Comparison of ENCODE assay signal across 8 mouse cellular contexts in genomic region chr8:71340625-71341024, GRCm38 (mm10). TPM values are rescaled to one million over a fixed set of nuclear protein-coding genes. Genes with fewer than 3 reads are reported as not detected.
DNase-seq lines count a peak whose midpoint lies in the region; ATAC-seq and TF ChIP-seq lines count a peak whose summit lies in the region.

No protein-coding gene starts in this region.

- no peak overlapping the region for H3K9ac ChIP-seq in hindbrain, postnatal 0 days (replicated peaks; ENCODE audit: low read length)
- no peak overlapping the region for H3K9ac ChIP-seq in hindbrain, embryonic 14.5 days
- no peak overlapping the region for H3K9ac ChIP-seq in hindbrain, embryonic 13.5 days

- no peak overlapping the region for H3K4me3 ChIP-seq in hindbrain, postnatal 0 days (ENCODE audit: low read length)
- H3K4me3 ChIP-seq in hindbrain, embryonic 14.5 days (replicated peaks; ENCODE audit: low read length), result no peak overlapping the region
- no peak overlapping the region for H3K4me3 ChIP-seq in E14TG2a.4 (replicated peaks; ENCODE audit: low read length)
- H3K4me3 ChIP-seq in bone marrow, adult 2 months (replicated peaks; ENCODE audit: control insufficient read depth, low read depth, low read length), result no peak overlapping the region
- H3K4me3 ChIP-seq in hindbrain, embryonic 13.5 days, result no peak overlapping the region

- no peak for ATAC-seq in hindbrain, postnatal 0 days
- no peak for ATAC-seq in hindbrain, embryonic 14.5 days (ENCODE audit: low FRiP score)
- no peak for ATAC-seq in monocyte, adult 5-6 weeks (replicated peaks; ENCODE audit: insufficient number of reproducible peaks, low FRiP score, low TSS enrichment, poor library complexity, severe bottlenecking)
- no peak for ATAC-seq in hindbrain, embryonic 13.5 days (ENCODE audit: low FRiP score)

- H3K27ac ChIP-seq in hindbrain, postnatal 0 days, result no peak overlapping the region
- H3K27ac ChIP-seq in hindbrain, embryonic 14.5 days, result no peak overlapping the region
- no peak overlapping the region for H3K27ac ChIP-seq in bone marrow, adult 2 months (ENCODE audit: control insufficient read depth, insufficient read depth, low read depth, low read length, poor library complexity)
- H3K27ac ChIP-seq in hindbrain, embryonic 13.5 days, result no peak overlapping the region

- peak; percentile 57 for TF ChIP-seq CTCF in hindbrain, postnatal 0 days (IDR thresholded peaks at IDR 0.05; ENCODE audit: low read depth)
- peak; percentile 63 for TF ChIP-seq CTCF in E14TG2a.4 (conservative IDR thresholded peaks at IDR 0.05; ENCODE audit: low read length)
- peak; percentile 56; the same call in 1 of the 2 replicates for TF ChIP-seq CTCF in bone marrow, adult 2 months (IDR thresholded peaks at IDR 0.05; ENCODE audit: control insufficient read depth, insufficient read depth, low read length)

- WGBS in hindbrain, postnatal 0 days, result 74% methylated on average over 5 of the region's 5 CpGs
- 79% methylated on average over 5 of the region's 5 CpGs for WGBS in hindbrain, embryonic 14.5 days
- WGBS in bone marrow, adult 2 months, result 90% methylated on average over 5 of the region's 5 CpGs
- WGBS in hindbrain, embryonic 13.5 days, result 79% methylated on average over 5 of the region's 5 CpGs

- no peaks in the 10 kb centered on the region for H3K4me1 ChIP-seq in hindbrain, postnatal 0 days (ENCODE audit: insufficient read depth, low read length)
- no peaks in the 10 kb centered on the region for H3K4me1 ChIP-seq in hindbrain, embryonic 14.5 days (replicated peaks; ENCODE audit: control insufficient read depth, insufficient read depth, low read length)
- H3K4me1 ChIP-seq in E14TG2a.4 (replicated peaks; ENCODE audit: low read depth, low read length), result no peaks in the 10 kb centered on the region
- no peaks in the 10 kb centered on the region; the same call in 1 of the 2 replicates for H3K4me1 ChIP-seq in bone marrow, adult 2 months (ENCODE audit: control insufficient read depth, insufficient read depth, low read length)
- no peaks in the 10 kb centered on the region for H3K4me1 ChIP-seq in hindbrain, embryonic 13.5 days (replicated peaks)

- TF ChIP-seq POLR2A in bone marrow, adult 2 months (IDR thresholded peaks at IDR 0.05; ENCODE audit: borderline replicate concordance, control insufficient read depth, low read depth, low read length), result no peak

- H3K9me3 ChIP-seq in hindbrain, postnatal 0 days (ENCODE audit: low read length), result no peaks in the 10 kb centered on the region
- no peaks in the 10 kb centered on the region for H3K9me3 ChIP-seq in hindbrain, embryonic 14.5 days (ENCODE audit: control insufficient read depth, low read length)
- H3K9me3 ChIP-seq in E14TG2a.4 (ENCODE audit: low read length), result no peaks in the 10 kb centered on the region
- no peaks in the 10 kb centered on the region for H3K9me3 ChIP-seq in hindbrain, embryonic 13.5 days

- H3K4me2 ChIP-seq in hindbrain, postnatal 0 days (ENCODE audit: low read depth, low read length), result no peak overlapping the region
- no peak overlapping the region for H3K4me2 ChIP-seq in hindbrain, embryonic 14.5 days (replicated peaks)
- H3K4me2 ChIP-seq in hindbrain, embryonic 13.5 days, result no peak overlapping the region

- peak; percentile 43 for DNase-seq in hindbrain, postnatal 0 days (ENCODE audit: low spot score)
- no peak for DNase-seq in hindbrain, embryonic 14.5 days (ENCODE audit: low spot score)
- peak; percentile 57 for DNase-seq in kidney, adult 9 months
- DNase-seq in retina, embryonic 14.5 days (ENCODE audit: low spot score), result peak; percentile 71

- H3K36me3 ChIP-seq in hindbrain, postnatal 0 days (ENCODE audit: insufficient read depth, low read length), result peaks cover 38% of the 10 kb centered on the region
- peaks cover 70% of the 10 kb centered on the region for H3K36me3 ChIP-seq in hindbrain, embryonic 14.5 days (replicated peaks; ENCODE audit: control insufficient read depth, insufficient read depth)
- peaks cover 80% of the 10 kb centered on the region for H3K36me3 ChIP-seq in E14TG2a.4 (ENCODE audit: insufficient read depth, low read length)
- H3K36me3 ChIP-seq in hindbrain, embryonic 13.5 days, result peaks cover 83% of the 10 kb centered on the region

- H3K27me3 ChIP-seq in hindbrain, postnatal 0 days (ENCODE audit: insufficient read depth, low read length), result no peaks in the 10 kb centered on the region
- H3K27me3 ChIP-seq in hindbrain, embryonic 14.5 days (ENCODE audit: control insufficient read depth, insufficient read depth, low read length), result no peaks in the 10 kb centered on the region
- no peaks in the 10 kb centered on the region for H3K27me3 ChIP-seq in E14TG2a.4 (ENCODE audit: insufficient read depth, low read length)
- H3K27me3 ChIP-seq in hindbrain, embryonic 13.5 days, result no peaks in the 10 kb centered on the region

RNA-seq across cellular contexts. Expression of gene Use1, which starts 26.0 kb away (rescaled TPM):
- 116 and 119 TPM in 2 replicates for total RNA-seq in hindbrain, postnatal 0 days (2014; rRNA removed)
- polyA plus RNA-seq in hindbrain, postnatal 0 days (2015; fragmentation: Nextera tagmentation; extraction: Ambion mirVana), result 123 and 129 TPM in 2 replicates
- polyA plus RNA-seq in hindbrain, embryonic 14.5 days (2014; fragmentation: Nextera tagmentation; extraction: Ambion mirVana), result 112 and 126 TPM in 2 replicates
- 75.6 and 139 TPM in 2 replicates for polyA plus RNA-seq in bone marrow, adult 2 months (2011; ENCODE audit: insufficient read depth, insufficient read length, low replicate concordance, missing spikeins)
- total RNA-seq in monocyte, adult 5-6 weeks (2017), result 172 to 275 TPM (median 266 TPM) in 3 replicates
- 109 and 112 TPM in 2 replicates for polyA plus RNA-seq in hindbrain, embryonic 13.5 days (2015; fragmentation: Nextera tagmentation; extraction: Ambion mirVana)

RNA-seq across cellular contexts. Expression of gene Ocel1, which starts 30.5 kb away (rescaled TPM):
- total RNA-seq in hindbrain, postnatal 0 days (2014; rRNA removed), result 11.8 and 12.3 TPM in 2 replicates
- polyA plus RNA-seq in hindbrain, postnatal 0 days (2015; fragmentation: Nextera tagmentation; extraction: Ambion mirVana), result 5.0 and 5.8 TPM in 2 replicates
- 4.8 and 5.0 TPM in 2 replicates for polyA plus RNA-seq in hindbrain, embryonic 14.5 days (2014; fragmentation: Nextera tagmentation; extraction: Ambion mirVana)
- 7.9 and 10.1 TPM in 2 replicates for polyA plus RNA-seq in bone marrow, adult 2 months (2011; ENCODE audit: insufficient read depth, insufficient read length, low replicate concordance, missing spikeins)
- 11.9 to 24.2 TPM (median 16.3 TPM) in 3 replicates for total RNA-seq in monocyte, adult 5-6 weeks (2017)
- 4.6 and 6.2 TPM in 2 replicates for polyA plus RNA-seq in hindbrain, embryonic 13.5 days (2015; fragmentation: Nextera tagmentation; extraction: Ambion mirVana)

RNA-seq across cellular contexts. Expression of gene Nr2f6, which starts 41.1 kb away (rescaled TPM):
- total RNA-seq in hindbrain, postnatal 0 days (2014; rRNA removed), result 127 and 129 TPM in 2 replicates
- 33.8 and 34.1 TPM in 2 replicates for polyA plus RNA-seq in hindbrain, postnatal 0 days (2015; fragmentation: Nextera tagmentation; extraction: Ambion mirVana)
- 35.9 and 37.5 TPM in 2 replicates for polyA plus RNA-seq in hindbrain, embryonic 14.5 days (2014; fragmentation: Nextera tagmentation; extraction: Ambion mirVana)
- 9.5 and 17.5 TPM in 2 replicates for polyA plus RNA-seq in bone marrow, adult 2 months (2011; ENCODE audit: insufficient read depth, insufficient read length, low replicate concordance, missing spikeins)
- 3.4 to 11.6 TPM (median 9.4 TPM) in 3 replicates for total RNA-seq in monocyte, adult 5-6 weeks (2017)
- polyA plus RNA-seq in hindbrain, embryonic 13.5 days (2015; fragmentation: Nextera tagmentation; extraction: Ambion mirVana), result 20.2 and 21.3 TPM in 2 replicates

RNA-seq across cellular contexts. Expression of gene Ushbp1, which starts 55.0 kb away (rescaled TPM):
- 2.9 and 4.8 TPM in 2 replicates for total RNA-seq in hindbrain, postnatal 0 days (2014; rRNA removed)
- 5.1 and 5.3 TPM in 2 replicates for polyA plus RNA-seq in hindbrain, postnatal 0 days (2015; fragmentation: Nextera tagmentation; extraction: Ambion mirVana)
- polyA plus RNA-seq in hindbrain, embryonic 14.5 days (2014; fragmentation: Nextera tagmentation; extraction: Ambion mirVana), result 4.7 and 6.0 TPM in 2 replicates
- polyA plus RNA-seq in bone marrow, adult 2 months (2011; ENCODE audit: insufficient read depth, insufficient read length, low replicate concordance, missing spikeins), result 7.2 and 15.9 TPM in 2 replicates
- 0.10 TPM in 1 of 3 replicates, not detected in the others for total RNA-seq in monocyte, adult 5-6 weeks (2017)
- 6.2 and 7.1 TPM in 2 replicates for polyA plus RNA-seq in hindbrain, embryonic 13.5 days (2015; fragmentation: Nextera tagmentation; extraction: Ambion mirVana)

RNA-seq across cellular contexts. Expression of gene Babam1, which starts 56.0 kb away (rescaled TPM):
- 75.6 and 103 TPM in 2 replicates for total RNA-seq in hindbrain, postnatal 0 days (2014; rRNA removed)
- polyA plus RNA-seq in hindbrain, postnatal 0 days (2015; fragmentation: Nextera tagmentation; extraction: Ambion mirVana), result 94.7 and 95.0 TPM in 2 replicates
- 88.2 and 89.7 TPM in 2 replicates for polyA plus RNA-seq in hindbrain, embryonic 14.5 days (2014; fragmentation: Nextera tagmentation; extraction: Ambion mirVana)
- polyA plus RNA-seq in bone marrow, adult 2 months (2011; ENCODE audit: insufficient read depth, insufficient read length, low replicate concordance, missing spikeins), result 45.8 and 70.5 TPM in 2 replicates
- 49.7 to 68.7 TPM (median 61.4 TPM) in 3 replicates for total RNA-seq in monocyte, adult 5-6 weeks (2017)
- polyA plus RNA-seq in hindbrain, embryonic 13.5 days (2015; fragmentation: Nextera tagmentation; extraction: Ambion mirVana), result 83.3 and 90.9 TPM in 2 replicates
